Mouse (Mus musculus): ENCODE results near the gene Slc29a2.
A peak's percentile ranks its signal among the peaks of the same experiment; 100 is the strongest.

The Slc29a2 gene

DNA sequence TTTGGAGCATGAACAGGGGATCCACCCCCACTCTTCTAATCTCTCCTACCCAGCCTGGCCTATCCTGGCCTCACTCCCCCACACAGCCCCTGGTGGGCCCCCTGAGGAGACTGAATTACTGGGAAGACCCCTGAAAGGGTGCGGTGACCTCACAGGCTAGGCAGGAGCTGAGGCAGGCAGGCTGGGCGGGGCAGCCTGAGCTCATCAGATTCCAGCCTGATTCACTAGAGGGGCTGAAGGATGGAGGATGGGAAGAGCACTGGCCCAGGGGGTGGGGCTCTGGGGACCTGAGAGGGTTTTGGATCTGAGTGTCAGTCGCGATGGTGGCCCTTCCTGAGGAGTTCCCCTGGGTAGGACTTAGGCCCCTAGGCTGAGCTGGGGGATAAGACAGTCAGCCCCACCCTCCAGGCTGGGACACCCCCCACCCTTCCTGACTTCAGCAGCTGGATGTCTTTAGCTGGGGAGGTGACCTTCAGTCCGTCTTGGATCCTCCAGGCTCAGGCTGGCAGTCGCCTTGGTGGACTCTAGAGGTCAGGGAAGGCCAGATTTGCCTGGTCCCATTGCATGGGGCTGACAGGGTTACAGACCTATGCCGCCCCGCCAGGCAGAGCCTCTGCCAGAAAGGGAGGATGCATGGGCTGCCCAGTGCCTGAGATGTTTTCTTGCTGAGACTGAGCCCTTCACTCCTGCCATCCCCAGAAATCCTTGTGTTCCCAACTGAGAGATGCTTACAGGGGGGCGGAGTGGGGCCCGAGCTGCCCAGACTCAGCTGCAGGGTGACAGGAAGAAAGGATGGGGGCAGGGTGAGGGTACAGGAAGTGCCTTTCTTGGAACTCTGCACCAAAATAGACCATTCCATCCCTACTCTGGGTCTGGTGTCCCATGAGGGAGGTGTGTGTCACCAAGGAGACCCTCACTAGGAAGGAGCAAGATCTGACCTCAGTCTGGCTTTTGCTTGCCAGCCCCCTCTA is 35.4 kb downstream of the Slc29a2 start:
- DNase-seq (ENCODE audit: low spot score in 2 of 2): no peak

DNA sequence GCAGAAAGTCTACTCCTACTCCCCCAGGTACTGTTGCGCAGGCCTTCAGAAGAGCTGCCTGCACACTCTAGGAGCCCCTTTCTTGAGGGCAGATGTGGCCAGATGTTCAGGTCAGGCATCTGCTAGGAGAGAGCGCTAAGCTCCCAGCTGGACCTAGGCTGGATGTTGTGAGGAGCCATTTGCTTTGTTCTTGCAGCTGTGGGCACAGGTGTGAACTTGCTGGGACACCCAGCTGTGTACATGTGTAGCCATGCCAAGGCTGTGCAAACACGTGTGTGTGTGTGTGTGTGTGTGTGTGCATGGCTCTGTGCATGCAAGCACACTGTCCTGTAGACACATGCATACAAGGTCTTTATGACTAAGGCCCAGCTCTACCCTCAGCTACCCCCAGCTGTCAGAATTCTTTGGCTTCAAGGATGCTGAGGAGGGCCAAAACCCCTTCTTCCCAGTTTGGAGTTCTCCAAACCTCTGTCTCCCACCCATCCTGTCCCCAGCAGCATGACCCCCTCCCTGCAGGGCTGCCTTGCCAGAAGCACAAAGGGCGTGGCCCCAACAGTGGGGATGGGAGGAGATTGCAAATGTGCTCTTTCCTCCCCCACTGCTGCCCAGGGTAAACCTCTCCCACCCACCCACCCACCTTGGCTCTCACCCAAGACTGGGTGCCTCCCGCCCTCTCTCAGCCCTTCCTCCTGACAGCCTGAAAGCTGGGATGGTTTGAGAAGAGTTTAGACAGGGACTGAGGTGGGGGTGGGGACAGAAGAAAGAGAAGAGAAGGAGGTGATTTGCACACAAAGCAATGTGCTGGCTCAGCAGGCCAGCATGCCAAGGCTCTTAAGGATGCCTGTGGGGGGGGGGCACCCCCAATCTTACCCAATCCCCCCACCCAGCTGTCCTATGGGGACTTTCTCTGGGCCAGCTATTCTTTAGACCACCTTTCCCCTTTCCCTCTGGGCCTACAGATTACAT is 37.0 kb downstream of the Slc29a2 start:
- no peak for DNase-seq (ENCODE audit: low spot score in 2 of 2)

DNA sequence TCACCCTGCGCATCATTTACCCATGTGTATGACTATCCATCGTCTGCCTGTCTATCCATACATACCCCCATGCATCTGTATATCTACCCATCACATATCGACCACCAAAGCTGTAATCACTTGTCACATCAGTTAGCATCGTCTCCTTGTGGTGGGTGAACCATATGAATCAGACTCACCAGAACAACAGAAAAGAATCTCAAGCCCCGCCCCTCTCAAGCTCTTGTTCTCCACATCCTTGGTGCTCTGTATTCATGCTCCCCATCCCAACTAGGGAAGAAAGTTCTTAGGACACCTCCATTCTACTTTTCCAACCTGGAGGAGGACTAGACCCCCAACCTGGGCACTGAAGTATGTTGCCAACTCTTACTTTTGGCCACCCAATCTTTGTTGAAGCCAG is 38.4 kb downstream of the Slc29a2 start:
- DNase-seq (ENCODE audit: low spot score in 2 of 2): no peak

DNA sequence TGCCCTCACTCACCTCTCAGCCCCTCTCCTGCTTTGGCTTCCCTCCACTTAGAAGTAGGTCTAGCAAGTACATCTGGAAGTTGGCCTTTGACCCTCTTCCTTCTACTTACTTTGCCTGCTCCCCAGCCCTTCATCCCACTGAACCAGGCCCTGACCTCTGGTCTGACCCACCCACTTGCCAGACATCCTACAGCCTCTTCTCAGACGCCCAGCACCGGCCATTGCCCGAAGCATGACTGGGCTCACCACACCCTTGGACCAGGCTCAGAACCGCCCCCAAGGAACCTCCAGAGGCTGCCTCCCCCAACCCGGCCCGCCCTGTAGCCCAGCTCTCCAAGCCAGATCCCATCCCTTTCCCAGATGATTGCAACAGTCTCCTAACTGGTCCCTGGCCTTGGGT is 38.8 kb downstream of the Slc29a2 start:
- DNase-seq (ENCODE audit: low spot score in 2 of 2): no peak

DNA sequence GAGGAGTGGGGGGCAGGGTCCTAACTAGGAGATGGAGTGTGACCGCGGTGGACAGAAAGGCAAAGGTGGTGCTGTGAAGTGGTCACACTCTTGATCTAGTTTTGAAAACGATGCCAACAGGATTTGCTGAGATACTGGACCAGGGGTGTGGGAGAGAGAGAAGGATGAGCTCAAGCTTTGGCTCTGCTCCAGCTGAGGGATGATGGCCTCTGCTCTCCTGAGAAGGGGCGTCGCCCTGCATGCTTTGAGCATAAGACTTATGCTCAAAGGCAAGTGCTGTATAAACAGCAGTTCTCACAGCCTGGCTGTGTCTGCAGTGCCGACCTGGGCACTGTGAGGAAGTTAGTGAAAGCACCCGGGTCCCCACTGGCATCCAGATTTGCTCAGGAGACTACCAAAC is 41.4 kb downstream of the Slc29a2 start:
- no peak for DNase-seq (ENCODE audit: low spot score in 2 of 2)

DNA sequence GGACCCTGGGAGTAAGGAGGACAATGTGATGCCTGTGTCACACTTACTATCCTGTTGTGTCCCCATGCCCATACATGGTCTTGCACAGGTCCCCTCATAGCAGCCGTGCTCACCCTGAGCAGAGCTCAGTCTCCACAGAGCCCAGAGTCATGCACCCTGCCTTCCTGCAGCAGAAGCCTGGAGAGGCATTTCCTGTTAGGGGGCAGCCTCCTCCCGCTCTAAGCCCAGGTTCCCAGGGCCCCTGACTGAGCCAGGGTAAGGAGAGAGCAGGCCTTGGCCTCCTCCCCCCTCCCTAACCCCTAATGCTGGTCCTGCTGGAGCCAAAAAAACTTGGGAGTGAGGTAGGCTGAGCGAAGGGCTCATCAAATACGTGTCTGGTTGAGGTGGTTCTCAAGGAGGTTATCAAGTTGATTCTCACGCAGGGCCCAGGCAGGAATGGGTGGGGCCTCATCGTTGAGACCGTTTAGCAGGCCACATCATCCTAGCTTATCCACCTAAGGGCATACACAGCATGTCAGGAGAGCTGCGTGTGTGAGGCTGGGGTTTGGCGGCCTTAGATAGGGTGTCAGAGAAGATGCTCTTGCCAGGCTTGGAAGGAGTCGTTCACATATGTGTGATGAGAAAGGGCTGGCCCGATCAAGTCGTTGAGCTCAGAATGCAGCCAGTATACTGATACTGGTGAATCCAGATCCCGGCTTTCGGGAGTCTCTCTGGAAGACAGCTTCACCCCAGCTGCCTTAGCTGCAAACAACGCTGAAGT is 43.6 kb downstream of the Slc29a2 start:
- DNase-seq (ENCODE audit: low spot score in 2 of 2): no peak

DNA sequence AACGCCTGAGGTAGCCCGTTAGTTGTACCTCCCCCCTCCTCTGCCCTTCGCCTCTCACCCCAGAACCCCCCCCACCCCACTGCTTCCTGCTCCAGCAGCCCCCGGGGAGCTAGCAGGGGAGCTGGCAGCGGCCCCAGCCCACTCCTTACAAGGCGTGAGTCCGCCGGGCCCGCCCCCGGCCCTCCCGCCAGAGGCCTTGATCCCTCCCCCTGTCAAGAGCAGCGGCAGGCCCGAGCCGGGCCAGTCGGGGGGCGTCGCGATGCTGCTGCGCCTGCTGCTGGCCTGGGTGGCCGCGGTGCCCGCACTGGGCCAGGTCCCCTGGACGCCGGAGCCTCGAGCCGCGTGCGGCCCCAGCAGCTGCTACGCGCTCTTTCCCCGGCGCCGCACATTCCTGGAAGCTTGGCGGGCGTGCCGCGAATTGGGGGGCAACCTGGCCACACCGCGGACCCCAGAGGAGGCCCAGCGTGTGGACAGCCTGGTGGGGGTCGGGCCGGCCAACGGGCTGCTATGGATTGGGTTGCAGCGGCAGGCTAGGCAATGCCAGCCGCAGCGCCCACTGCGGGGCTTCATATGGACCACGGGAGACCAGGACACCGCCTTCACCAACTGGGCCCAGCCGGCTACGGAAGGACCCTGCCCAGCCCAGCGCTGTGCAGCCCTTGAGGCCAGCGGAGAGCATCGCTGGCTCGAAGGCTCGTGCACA is 44.4 kb downstream of the Slc29a2 start, which contains the start of gene Cd248:
Gene Cd248 (plus strand): TSS at position 212 of the 703 bp plus-strand sequence.
- no peak for DNase-seq (ENCODE audit: low spot score in 2 of 2)

DNA sequence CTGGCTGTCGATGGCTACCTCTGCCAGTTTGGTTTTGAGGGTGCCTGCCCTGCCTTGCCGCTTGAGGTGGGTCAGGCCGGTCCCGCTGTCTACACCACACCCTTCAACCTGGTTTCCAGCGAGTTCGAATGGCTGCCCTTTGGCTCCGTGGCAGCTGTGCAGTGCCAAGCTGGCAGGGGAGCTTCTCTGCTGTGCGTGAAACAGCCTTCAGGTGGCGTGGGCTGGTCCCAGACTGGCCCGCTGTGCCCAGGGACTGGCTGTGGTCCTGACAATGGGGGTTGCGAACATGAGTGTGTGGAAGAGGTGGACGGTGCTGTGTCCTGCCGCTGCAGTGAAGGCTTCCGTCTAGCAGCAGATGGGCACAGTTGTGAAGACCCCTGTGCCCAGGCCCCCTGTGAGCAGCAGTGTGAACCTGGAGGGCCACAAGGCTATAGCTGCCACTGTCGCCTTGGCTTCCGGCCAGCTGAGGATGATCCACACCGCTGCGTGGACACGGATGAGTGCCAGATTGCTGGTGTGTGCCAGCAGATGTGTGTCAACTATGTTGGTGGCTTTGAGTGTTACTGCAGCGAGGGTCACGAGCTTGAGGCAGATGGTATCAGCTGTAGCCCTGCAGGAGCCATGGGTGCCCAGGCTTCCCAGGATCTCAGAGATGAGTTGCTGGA is 45.0 kb downstream of the Slc29a2 start:
- DNase-seq (ENCODE audit: low spot score in 2 of 2): no peak

DNA sequence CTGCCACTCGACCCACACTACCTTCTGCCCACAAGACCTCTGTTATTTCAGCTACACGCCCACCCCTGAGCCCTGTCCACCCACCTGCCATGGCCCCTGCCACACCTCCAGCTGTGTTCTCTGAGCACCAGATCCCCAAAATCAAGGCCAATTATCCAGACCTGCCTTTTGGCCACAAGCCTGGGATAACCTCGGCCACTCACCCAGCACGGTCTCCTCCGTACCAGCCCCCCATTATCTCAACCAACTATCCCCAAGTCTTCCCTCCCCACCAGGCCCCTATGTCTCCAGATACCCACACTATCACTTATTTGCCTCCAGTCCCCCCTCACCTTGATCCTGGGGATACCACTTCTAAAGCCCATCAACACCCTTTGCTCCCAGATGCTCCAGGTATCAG is 45.8 kb downstream of the Slc29a2 start:
- no peak for DNase-seq (ENCODE audit: low spot score in 2 of 2)

DNA sequence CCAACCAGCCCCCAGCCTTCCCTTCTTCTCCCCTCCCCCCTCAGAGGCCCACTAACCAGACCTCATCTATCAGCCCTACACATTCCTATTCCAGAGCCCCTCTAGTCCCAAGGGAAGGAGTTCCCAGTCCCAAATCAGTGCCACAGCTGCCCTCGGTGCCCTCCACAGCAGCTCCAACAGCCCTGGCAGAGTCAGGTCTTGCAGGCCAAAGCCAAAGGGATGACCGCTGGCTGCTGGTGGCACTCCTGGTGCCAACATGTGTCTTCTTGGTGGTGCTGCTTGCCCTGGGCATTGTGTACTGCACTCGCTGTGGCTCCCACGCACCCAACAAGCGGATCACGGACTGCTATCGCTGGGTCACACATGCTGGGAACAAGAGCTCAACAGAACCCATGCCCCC is 46.3 kb downstream of the Slc29a2 start:
- DNase-seq (ENCODE audit: low spot score in 2 of 2): no peak

DNA sequence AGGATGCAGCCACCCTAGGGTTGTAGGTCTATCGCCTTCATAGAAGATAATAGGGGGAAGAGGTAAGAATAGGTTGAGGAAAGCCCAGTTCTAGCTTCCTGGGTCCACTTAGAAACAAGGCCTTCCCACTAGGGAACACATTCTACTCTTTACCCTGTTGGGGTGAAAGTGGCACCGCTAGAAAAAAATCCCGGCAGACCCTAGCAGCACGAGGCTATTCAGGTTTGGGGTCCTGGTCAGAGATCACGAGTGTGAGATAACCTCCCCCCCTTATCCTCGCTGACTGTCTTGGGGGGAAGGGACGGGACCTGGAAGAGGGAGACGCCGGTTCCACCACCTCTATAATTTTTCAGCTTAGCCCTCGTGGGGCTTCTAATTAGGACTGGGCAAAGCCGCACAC is 47.4 kb downstream of the Slc29a2 start:
- DNase-seq (ENCODE audit: low spot score in 2 of 2): no peak

DNA sequence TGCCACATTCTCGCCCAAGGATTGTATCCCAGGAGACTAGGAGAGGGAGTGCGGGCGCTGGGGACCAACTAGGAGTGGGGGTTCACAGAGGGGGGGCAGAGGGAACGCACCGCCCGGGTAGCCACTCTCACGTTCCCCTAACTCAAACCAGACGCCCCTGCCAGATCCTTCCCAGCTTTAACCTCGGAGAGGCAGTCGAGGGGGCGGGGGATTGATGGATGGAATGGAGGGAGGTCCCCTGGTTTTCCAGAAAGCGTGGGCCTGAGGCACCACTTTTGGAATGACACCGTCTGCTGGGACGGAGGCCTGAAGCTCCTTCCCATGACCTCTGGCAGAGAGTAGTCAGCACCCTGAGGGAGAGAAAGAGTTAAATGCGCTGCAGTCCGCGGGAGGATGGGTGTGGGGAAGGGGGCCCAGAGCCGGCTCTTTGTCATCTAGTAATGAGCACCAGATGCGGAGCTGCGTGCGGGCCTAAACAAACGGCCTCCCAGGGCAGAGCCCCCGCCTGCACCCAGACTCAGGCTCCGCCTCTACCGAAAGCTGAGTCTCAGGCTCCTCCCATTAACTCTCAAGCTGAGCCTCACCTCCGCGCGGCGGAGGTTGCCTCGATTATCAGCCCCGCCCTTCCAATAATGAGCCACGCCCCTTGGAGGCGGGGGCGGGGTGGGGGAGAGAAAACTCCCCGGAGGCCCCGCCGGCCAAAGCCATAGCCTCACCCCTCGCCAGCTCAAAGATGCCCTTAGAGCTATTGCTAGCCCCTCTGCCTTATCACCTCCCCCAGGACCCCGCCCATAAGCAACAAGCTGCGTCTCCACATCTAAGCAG is 48.1 kb downstream of the Slc29a2 start:
- DNase-seq (ENCODE audit: low spot score in 2 of 2): peak; percentile 48 to 67

DNA sequence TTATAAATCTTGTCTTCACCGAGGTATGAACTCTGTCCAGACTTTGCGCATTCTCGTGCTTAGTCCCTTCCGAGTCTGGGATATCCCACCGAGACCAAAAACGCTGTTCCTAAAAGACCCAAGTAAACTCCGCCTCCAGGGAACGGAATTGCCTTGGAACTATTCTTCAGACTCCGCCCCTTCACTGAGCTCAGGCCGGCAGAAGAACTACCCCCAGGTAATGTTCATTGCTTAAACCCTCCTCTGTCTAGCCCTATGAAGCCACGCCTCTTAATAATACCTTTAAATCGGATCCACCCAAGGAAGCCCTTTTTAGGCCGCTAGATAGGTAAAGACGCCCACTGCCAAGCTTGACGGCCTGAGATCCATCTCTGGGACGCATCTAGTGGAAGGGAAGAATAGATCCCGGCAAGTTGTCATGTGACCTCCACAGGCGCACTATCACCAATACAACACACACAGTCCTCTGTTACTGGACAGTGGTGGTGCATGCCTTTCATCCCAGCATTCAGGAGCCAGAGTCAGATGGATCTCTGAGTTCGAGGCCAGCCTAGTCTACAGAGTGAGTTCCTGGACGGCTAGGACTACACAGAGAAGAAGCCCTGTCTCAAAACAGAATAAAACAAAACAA is 48.8 kb downstream of the Slc29a2 start:
- DNase-seq (ENCODE audit: low spot score in 2 of 2): no peak

DNA sequence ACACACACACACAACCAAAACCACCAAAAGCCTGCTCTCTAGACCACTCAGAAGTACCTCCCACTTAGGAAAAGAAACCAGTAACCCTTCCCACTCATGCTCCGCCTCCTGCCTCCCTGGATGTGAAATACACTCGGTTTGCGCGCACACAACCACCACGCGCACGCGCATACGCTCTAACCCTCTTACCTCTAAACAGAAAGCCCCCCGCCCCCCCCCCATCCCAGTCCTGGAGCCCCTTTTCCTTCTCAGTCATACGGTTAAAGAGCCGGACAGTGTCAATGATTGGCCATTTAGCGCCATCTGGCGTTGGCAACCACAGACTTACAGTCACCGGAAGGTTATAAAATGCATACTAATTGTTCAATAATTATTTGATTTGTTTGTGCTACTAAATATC is 49.4 kb downstream of the Slc29a2 start:
- peak in 1 of 2 experiments; percentile 61 for DNase-seq (ENCODE audit: low spot score in 2 of 2)

DNA sequence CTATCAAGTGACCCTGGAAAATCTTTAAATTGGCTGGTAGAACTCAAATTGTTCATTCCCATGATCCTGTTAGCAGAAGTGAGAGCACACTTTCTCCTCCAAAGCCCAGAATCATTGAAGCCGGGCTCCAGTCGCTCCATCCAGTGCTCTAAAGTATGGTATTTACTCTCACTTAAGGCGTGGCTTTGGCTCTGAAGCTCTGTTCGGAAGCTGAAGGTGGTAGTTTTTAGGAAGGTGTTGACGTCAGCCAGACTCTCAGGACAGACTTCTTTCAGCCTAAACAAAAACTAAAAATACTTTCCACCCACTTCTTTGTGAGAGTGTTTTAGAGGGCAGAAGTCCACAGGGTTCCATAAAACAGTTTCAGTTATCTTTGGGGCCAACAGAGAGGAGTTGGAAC is 49.9 kb downstream of the Slc29a2 start:
- no peak for DNase-seq (ENCODE audit: low spot score in 2 of 2)

DNA sequence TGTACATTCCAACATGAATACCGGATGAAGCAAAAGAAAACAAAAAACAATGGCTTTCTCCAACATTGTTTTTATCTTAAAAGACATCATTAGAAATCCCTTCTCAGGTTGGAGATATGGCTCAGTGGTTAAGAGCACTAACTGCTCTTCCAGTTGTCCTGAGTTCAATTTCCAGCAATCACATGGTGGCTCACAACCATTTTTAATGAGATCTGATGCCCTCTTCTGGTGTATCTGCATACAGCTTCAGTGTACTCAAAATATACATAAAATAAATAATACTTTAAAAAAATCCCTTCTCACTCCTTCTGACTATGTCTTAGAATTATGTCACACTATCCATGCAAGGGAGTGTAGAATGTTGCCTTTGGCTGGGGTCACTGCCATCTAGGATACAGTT is 55.6 kb downstream of the Slc29a2 start:
- DNase-seq (ENCODE audit: low spot score in 2 of 2): no peak
